Mouse (Mus musculus): Measurements from ENCODE around the gene Ptch1. TPM values are rescaled to one million over a fixed set of nuclear protein-coding genes. Genes with fewer than 3 reads are reported as not detected.
A peak's percentile ranks its signal among the peaks of the same experiment; 100 is the strongest.

The Ptch1 gene
- total and polyA plus RNA-seq, 2 experiments from 2014 or later = 7.9 to 27.8 TPM

GRCm38 (mm10) chr13:63593469-63594050 lies 20.2 kb upstream of the Ptch1 start:
- no peaks in the 10 kb centered on the region for H3K27me3 ChIP-seq (ENCODE audit: insufficient read depth, low read length)
- H3K9me3 ChIP-seq (ENCODE audit: low read length) = no peaks in the 10 kb centered on the region
- TF ChIP-seq CTCF (IDR thresholded peaks at IDR 0.05) = no peak
- H3K36me3 ChIP-seq (ENCODE audit: insufficient read depth, low read length) = no peaks in the 10 kb centered on the region
- no peak overlapping the region for H3K27ac ChIP-seq (ENCODE audit: low read depth, low read length)
- H3K4me2 ChIP-seq (ENCODE audit: low read depth, low read length, poor library complexity, severe bottlenecking) = no peak overlapping the region
- ATAC-seq (ENCODE audit: low FRiP score) = no peak
- no peak overlapping the region for H3K9ac ChIP-seq (replicated peaks; ENCODE audit: low read length, poor library complexity, severe bottlenecking)
- H3K4me3 ChIP-seq (ENCODE audit: low read depth, low read length) = no peak overlapping the region
- no peaks in the 10 kb centered on the region for H3K4me1 ChIP-seq (ENCODE audit: insufficient read depth, low read length)
- DNase-seq (ENCODE audit: low spot score) = no peak
- 49% methylated on average over 13 of the region's 13 CpGs for WGBS

- Histone ChIP-seq H3K9ac (replicated peaks; ENCODE audit: low read length, poor library complexity, severe bottlenecking) (no peak overlapping the region), H3K36me3 (ENCODE audit: insufficient read depth, low read length) (no peaks in the 10 kb centered on the region), H3K27ac (ENCODE audit: low read depth, low read length) (no peak overlapping the region), H3K4me1 (ENCODE audit: insufficient read depth, low read length) (no peaks in the 10 kb centered on the region), H3K4me2 (ENCODE audit: low read depth, low read length, poor library complexity, severe bottlenecking) (no peak overlapping the region), H3K9me3 (ENCODE audit: low read length) (no peaks in the 10 kb centered on the region), H3K27me3 (ENCODE audit: insufficient read depth, low read length) (no peaks in the 10 kb centered on the region), H3K4me3 (ENCODE audit: low read depth, low read length) (no peak overlapping the region)
- no peak for TF ChIP-seq CTCF (IDR thresholded peaks at IDR 0.05)
- 76% methylated on average over 5 of the region's 5 CpGs for WGBS
- ATAC-seq (ENCODE audit: low FRiP score) (no peak), DNase-seq (ENCODE audit: low spot score) (no peak)
Measured at GRCm38 (mm10) chr13:63592755-63593154, 19.4 kb upstream of the Ptch1 start.

GRCm38 (mm10) chr13:63574601-63575000 lies 1.2 kb upstream of the Ptch1 start:
- 58% methylated on average over 4 of the region's 4 CpGs for WGBS

GRCm38 (mm10) chr13:63572453-63573255 lies 744 bp downstream of the Ptch1 start:
- DNase-seq (ENCODE audit: low spot score) = peak; percentile 69
- Histone ChIP-seq H3K4me2 (ENCODE audit: low read depth, low read length, poor library complexity, severe bottlenecking) (peak overlapping the region; percentile 97), H3K9me3 (ENCODE audit: low read length) (no peaks in the 10 kb centered on the region), H3K4me1 (ENCODE audit: insufficient read depth, low read length) (peaks cover 3% of the 10 kb centered on the region; the same call in 1 of the 2 replicates), H3K36me3 (ENCODE audit: insufficient read depth, low read length) (no peaks in the 10 kb centered on the region), H3K27me3 (ENCODE audit: insufficient read depth, low read length) (peaks cover 25% of the 10 kb centered on the region), H3K27ac (ENCODE audit: low read depth, low read length) (peak overlapping the region; percentile 72), H3K4me3 (ENCODE audit: low read depth, low read length) (peak overlapping the region; percentile 88), H3K9ac (replicated peaks; ENCODE audit: low read length, poor library complexity, severe bottlenecking) (peak overlapping the region; percentile 87)
- TF ChIP-seq CTCF (IDR thresholded peaks at IDR 0.05) = no peak
- peak; percentile 33; the same call in 1 of the 2 replicates for ATAC-seq (ENCODE audit: low FRiP score)
- 0% methylated on average over 53 of the region's 67 CpGs for WGBS

More at GRCm38 (mm10) chr13:63574601-63575000, 1.2 kb upstream of the Ptch1 start:
- no peak overlapping the region for H3K27ac ChIP-seq (ENCODE audit: low read depth, low read length)
- ATAC-seq (ENCODE audit: low FRiP score) (no peak), DNase-seq (ENCODE audit: low spot score) (no peak)
- TF ChIP-seq CTCF (IDR thresholded peaks at IDR 0.05) = no peak
- H3K27me3 ChIP-seq (ENCODE audit: insufficient read depth, low read length) = peaks cover 19% of the 10 kb centered on the region
- H3K4me3 ChIP-seq (ENCODE audit: low read depth, low read length) = no peak overlapping the region
- no peak overlapping the region for H3K4me2 ChIP-seq (ENCODE audit: low read depth, low read length, poor library complexity, severe bottlenecking)
- H3K9ac ChIP-seq (replicated peaks; ENCODE audit: low read length, poor library complexity, severe bottlenecking) = no peak overlapping the region
- H3K9me3 ChIP-seq (ENCODE audit: low read length) = no peaks in the 10 kb centered on the region
- peaks cover 3% of the 10 kb centered on the region; the same call in 1 of the 2 replicates for H3K4me1 ChIP-seq (ENCODE audit: insufficient read depth, low read length)
- no peaks in the 10 kb centered on the region for H3K36me3 ChIP-seq (ENCODE audit: insufficient read depth, low read length)

GRCm38 (mm10) chr13:63572111-63572452 lies 1.3 kb downstream of the Ptch1 start:
- Histone ChIP-seq H3K9ac (replicated peaks; ENCODE audit: low read length, poor library complexity, severe bottlenecking) (peak overlapping the region; percentile 87), H3K9me3 (ENCODE audit: low read length) (no peaks in the 10 kb centered on the region), H3K27me3 (ENCODE audit: insufficient read depth, low read length) (peaks cover 25% of the 10 kb centered on the region), H3K27ac (ENCODE audit: low read depth, low read length) (peak overlapping the region; percentile 72), H3K4me1 (ENCODE audit: insufficient read depth, low read length) (peaks cover 3% of the 10 kb centered on the region; the same call in 1 of the 2 replicates), H3K4me2 (ENCODE audit: low read depth, low read length, poor library complexity, severe bottlenecking) (peak overlapping the region; percentile 97), H3K4me3 (ENCODE audit: low read depth, low read length) (peak overlapping the region; percentile 88), H3K36me3 (ENCODE audit: insufficient read depth, low read length) (no peaks in the 10 kb centered on the region)
- ATAC-seq (ENCODE audit: low FRiP score) (peak; percentile 14; the same call in 1 of the 2 replicates), DNase-seq (ENCODE audit: low spot score) (no peak)
- no peak for TF ChIP-seq CTCF (IDR thresholded peaks at IDR 0.05)
- WGBS = under 1% methylated on average over 12 of the region's 12 CpGs

GRCm38 (mm10) chr13:63570456-63570855 lies 2.9 kb downstream of the Ptch1 start:
- ATAC-seq (ENCODE audit: low FRiP score) (no peak), DNase-seq (ENCODE audit: low spot score) (no peak)
- Histone ChIP-seq H3K9ac (replicated peaks; ENCODE audit: low read length, poor library complexity, severe bottlenecking) (no peak overlapping the region), H3K27me3 (ENCODE audit: insufficient read depth, low read length) (peaks cover 19% of the 10 kb centered on the region), H3K27ac (ENCODE audit: low read depth, low read length) (no peak overlapping the region), H3K4me3 (ENCODE audit: low read depth, low read length) (no peak overlapping the region), H3K4me1 (ENCODE audit: insufficient read depth, low read length) (peaks cover 3% of the 10 kb centered on the region; the same call in 1 of the 2 replicates), H3K36me3 (ENCODE audit: insufficient read depth, low read length) (no peaks in the 10 kb centered on the region), H3K9me3 (ENCODE audit: low read length) (no peaks in the 10 kb centered on the region), H3K4me2 (ENCODE audit: low read depth, low read length, poor library complexity, severe bottlenecking) (peak overlapping the region; percentile 97)
- no peak for TF ChIP-seq CTCF (IDR thresholded peaks at IDR 0.05)
